Mouse (Mus musculus) lung, embryonic 14.5 days (tissue): ENCODE results near the gene Shc3. TPM values are rescaled to one million over a fixed set of nuclear protein-coding genes. Genes with fewer than 3 reads are reported as not detected.

Source experiments
- ATAC-seq: fragments of 200-750 bp; cut with Nextera tagmentation; 2 replicates; pipeline ENCODE4 v1.8.0; 2017; ENCODE audit warnings: mild to moderate bottlenecking, moderate TSS enrichment, moderate library complexity; ENCODE audit not compliant: insufficient read depth
- DNase-seq: peaks from one replicate; pipeline ENCODE4 v3.0.0-alpha.2; 2015
- H3K27ac ChIP-seq: fragments of 300-500 bp; sonication (generic); 2 replicates; pipeline ENCODE4 v1.5.1; 2014; ENCODE audit warnings: low read depth, mild to moderate bottlenecking, moderate library complexity
- H3K27me3 ChIP-seq: fragments of 300-500 bp; sonication (generic); 2 replicates; pipeline ENCODE4 v1.6.1; 2014; ENCODE audit warnings: low read length, control low read depth; ENCODE audit not compliant: insufficient read depth
- H3K36me3 ChIP-seq: fragments of 300-500 bp; sonication (generic); 2 replicates; pipeline ENCODE4 v1.6.1; 2014; ENCODE audit warnings: control low read depth; ENCODE audit not compliant: insufficient read depth
- H3K4me1 ChIP-seq: fragments of 300-500 bp; sonication (generic); 2 replicates; pipeline ENCODE4 v1.6.1; 2014; ENCODE audit warnings: antibody characterized with exemption, control low read depth; ENCODE audit not compliant: insufficient read depth
- H3K4me2 ChIP-seq: fragments of 300-500 bp; sonication (generic); 2 replicates; pipeline ENCODE4 v1.6.1; 2014; ENCODE audit warnings: mild to moderate bottlenecking
- H3K4me3 ChIP-seq: fragments of 300-500 bp; sonication (generic); 2 replicates; pipeline ENCODE4 v1.5.1; 2014; ENCODE audit warnings: low read depth, low read length
- H3K9ac ChIP-seq: fragments of 300-500 bp; sonication (generic); 2 replicates; pipeline ENCODE4 v1.6.1; 2014
- H3K9me3 ChIP-seq: fragments of 300-500 bp; sonication (generic); 2 replicates; pipeline ENCODE4 v1.6.1; 2016; ENCODE audit warnings: low read depth, low read length, control low read depth
- CTCF ChIP-seq: IDR thresholded peaks from 2 replicates; pipeline ENCODE4 v1.5.1; 2016; ENCODE audit warnings: antibody characterized with exemption, low read depth
- WGBS: fragments of 180-500 bp; shearing (Covaris S2); extraction: QIAGEN DNeasy Blood & Tissue Kit; methylation state at CpG from one replicate; pipeline ENCODE4 v1.1.7; 2014; 5-methylcytosine and 5-hydroxymethylcytosine counted together
- polyA plus RNA-seq: library from polyadenylated mRNA; unstranded; fragments of >200 nt; fragmentation: Nextera tagmentation; extraction: Ambion mirVana; gene quantifications from 2 replicates; pipeline ENCODE4 v1.2.1, GENCODE M21; 2014

Shc3 gene
- polyA plus RNA-seq, 1 experiment from 2014 or later, result not detected

DNA sequence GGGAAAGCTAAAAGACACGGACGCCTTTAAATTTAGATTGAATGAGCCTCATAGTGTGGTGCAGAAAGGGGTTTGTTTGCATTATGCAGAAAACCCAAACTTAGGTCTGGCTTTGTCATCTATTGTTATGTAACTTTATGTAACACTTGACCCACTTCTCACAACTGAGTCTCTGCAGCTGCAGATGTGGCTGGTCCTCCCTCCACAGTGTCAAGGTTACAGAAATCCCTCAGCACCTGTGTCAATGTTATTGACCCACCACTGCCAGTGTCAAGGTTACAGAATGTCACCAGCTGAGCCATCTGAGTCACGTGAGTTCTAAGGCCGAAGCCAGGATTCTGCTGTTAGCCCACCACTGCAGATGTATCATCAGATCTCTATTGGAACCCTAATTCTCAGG is 51.3 kb downstream of the Shc3 start:
- H3K9ac ChIP-seq, result no peak overlapping the region
- ATAC-seq (no peak), DNase-seq (no peak)
- no peak overlapping the region for H3K4me2 ChIP-seq
- H3K4me1 ChIP-seq, result no peaks in the 10 kb centered on the region
- H3K36me3 ChIP-seq, result no peaks in the 10 kb centered on the region
- TF ChIP-seq CTCF, result no peak
- no peaks in the 10 kb centered on the region for H3K27me3 ChIP-seq
- H3K4me3 ChIP-seq, result no peak overlapping the region
- 70% methylated on average over 4 of the region's 4 CpGs for WGBS
- no peaks in the 10 kb centered on the region for H3K9me3 ChIP-seq
- H3K27ac ChIP-seq, result no peak overlapping the region

DNA sequence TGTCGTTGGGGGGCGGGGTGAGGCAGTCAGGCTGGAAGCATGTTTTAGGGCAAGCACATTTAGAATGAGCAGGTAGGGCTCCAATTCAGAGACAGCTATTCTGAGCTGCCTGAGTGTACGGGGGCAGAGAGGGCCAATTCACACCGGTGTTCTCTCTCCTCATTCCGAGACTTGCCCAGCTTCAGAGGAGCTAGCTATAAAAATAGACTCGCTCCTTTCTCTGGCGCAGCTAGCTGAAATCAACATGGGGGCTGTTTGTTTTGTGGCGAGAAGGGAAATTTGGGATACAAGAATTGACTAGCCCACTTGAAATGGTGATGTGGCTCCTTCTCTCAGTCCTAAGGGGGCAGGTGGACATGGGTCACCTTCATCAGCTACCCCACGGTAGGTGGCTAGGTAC is 60.4 kb downstream of the Shc3 start:
- Histone ChIP-seq H3K27ac (no peak overlapping the region), H3K4me1 (no peaks in the 10 kb centered on the region), H3K4me2 (no peak overlapping the region), H3K9me3 (no peaks in the 10 kb centered on the region), H3K27me3 (no peaks in the 10 kb centered on the region), H3K9ac (no peak overlapping the region), H3K36me3 (no peaks in the 10 kb centered on the region), H3K4me3 (no peak overlapping the region)
- WGBS, result 84% methylated on average over 9 of the region's 9 CpGs
- DNase-seq, result no peak
- no peak for ATAC-seq
- no peak for TF ChIP-seq CTCF

DNA sequence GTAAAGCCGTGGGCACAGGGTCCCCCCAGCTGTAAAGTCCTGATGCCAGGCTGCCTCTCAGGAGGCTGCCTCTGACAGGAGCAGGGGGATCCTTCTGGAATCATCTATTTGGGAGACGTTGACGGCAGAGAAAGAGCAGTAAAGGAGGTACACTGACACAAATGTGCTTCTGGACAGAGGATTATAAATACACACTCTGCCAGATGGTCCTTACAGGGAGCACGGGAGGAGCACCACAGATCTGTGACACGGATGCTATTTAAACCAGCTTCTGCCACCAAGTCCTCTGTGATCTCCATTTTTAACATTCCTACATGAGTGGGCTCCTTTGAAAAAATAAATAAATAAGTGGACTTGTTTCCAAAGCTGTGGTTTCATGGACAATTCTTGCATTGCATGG is 63.5 kb downstream of the Shc3 start:
- WGBS, result 69% methylated on average over 5 of the region's 5 CpGs

DNA sequence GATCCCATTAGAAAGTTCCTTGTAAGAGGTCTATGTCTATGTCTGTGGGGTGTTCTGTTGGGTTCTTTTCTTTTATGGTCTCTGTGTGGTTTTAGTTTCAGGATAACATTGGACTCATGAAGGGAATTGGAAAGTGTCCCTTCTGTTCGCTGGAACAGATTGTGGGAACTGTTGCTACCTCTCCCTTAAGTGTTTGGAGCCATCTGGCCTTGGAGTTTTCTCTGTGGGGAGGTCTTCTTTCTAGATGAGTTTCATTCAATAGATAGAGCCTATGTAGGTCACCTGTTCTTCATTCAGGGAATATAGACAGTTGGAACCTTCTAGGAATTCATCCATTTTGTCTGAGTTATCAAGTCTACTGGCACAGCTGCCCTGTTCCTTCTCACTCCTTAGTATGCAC is 69.5 kb downstream of the Shc3 start:
- no peak for TF ChIP-seq CTCF
- Histone ChIP-seq H3K27me3 (no peaks in the 10 kb centered on the region), H3K4me3 (no peak overlapping the region), H3K9me3 (no peaks in the 10 kb centered on the region), H3K27ac (no peak overlapping the region), H3K4me1 (no peaks in the 10 kb centered on the region), H3K4me2 (no peak overlapping the region), H3K36me3 (no peaks in the 10 kb centered on the region), H3K9ac (no peak overlapping the region)
- DNase-seq (no peak), ATAC-seq (no peak)
- WGBS, result 84% methylated on average over 1 of the region's 1 CpGs

More for the DNA sequence above, 63.5 kb downstream of the Shc3 start:
- no peak for ATAC-seq
- no peak for DNase-seq
- no peaks in the 10 kb centered on the region for H3K4me1 ChIP-seq
- H3K4me2 ChIP-seq, result no peak overlapping the region
- H3K36me3 ChIP-seq, result no peaks in the 10 kb centered on the region
- no peak overlapping the region for H3K4me3 ChIP-seq
- no peak for TF ChIP-seq CTCF
- no peak overlapping the region for H3K9ac ChIP-seq
- H3K27ac ChIP-seq, result no peak overlapping the region
- no peaks in the 10 kb centered on the region for H3K9me3 ChIP-seq
- H3K27me3 ChIP-seq, result no peaks in the 10 kb centered on the region

DNA sequence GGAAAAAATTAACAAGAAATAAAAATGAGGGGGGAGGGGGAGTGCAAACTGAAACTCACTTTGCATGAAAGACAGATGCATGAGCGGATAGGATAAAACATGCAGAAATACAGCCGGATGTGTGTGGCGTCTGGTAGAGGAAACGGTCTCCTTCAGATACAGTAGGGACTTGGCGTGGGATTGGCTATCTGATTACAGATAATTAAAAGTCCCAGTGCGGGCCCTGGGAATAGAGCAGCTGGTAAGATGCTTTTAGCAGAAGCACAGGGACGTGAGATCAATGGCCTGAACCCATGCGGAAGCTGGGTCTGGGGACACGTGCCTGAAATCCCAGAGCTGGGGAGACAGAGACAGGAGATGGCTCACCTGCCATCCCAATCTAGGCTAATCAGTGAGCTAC is 75.5 kb downstream of the Shc3 start:
- H3K4me2 ChIP-seq, result no peak overlapping the region
- no peak for TF ChIP-seq CTCF
- no peaks in the 10 kb centered on the region for H3K36me3 ChIP-seq
- H3K9me3 ChIP-seq, result no peaks in the 10 kb centered on the region
- no peak overlapping the region for H3K4me3 ChIP-seq
- 85% methylated on average over 9 of the region's 9 CpGs for WGBS
- no peaks in the 10 kb centered on the region for H3K4me1 ChIP-seq
- no peaks in the 10 kb centered on the region for H3K27me3 ChIP-seq
- no peak for ATAC-seq
- H3K9ac ChIP-seq, result no peak overlapping the region
- no peak overlapping the region for H3K27ac ChIP-seq
- no peak for DNase-seq

DNA sequence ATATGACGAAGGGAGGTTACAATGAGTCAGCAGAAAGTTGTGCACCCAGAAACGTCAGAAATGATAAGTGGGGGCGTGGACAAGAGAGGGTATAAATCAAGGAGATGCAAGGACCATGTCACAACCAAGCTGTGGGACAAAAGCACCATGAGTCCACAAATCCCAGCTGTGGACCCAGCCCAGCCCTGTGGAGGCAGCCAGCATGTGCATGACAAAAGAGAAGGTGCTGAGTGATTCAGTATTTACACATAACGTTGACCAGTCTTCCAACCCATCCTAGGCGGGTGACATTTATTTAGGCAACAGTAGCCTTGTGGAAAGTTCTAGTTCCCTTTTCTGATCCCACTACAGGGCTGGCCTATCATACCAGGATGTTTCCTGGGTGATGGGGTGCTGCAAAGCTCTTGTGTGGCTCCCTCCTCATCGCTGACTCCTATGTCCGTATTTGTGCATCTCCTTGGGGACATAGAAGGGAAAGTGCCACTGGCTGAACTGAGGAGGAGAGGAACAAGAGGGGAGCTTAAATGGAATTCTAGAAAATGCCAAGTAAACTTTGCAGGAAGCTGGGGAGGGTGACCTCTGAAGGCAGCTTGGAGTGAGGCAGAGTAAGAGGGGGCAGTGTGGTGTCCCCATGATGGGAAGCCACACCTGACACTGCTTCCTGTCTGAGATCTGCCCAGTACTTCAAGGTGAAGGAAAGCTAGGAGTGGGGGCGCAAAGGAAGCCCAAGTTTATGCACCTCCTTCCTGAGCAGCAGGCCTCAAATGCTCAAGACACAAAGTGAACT is 77.4 kb downstream of the Shc3 start:
- Histone ChIP-seq H3K9me3 (no peaks in the 10 kb centered on the region), H3K4me1 (no peaks in the 10 kb centered on the region), H3K27ac (no peak overlapping the region), H3K9ac (no peak overlapping the region), H3K4me3 (no peak overlapping the region), H3K27me3 (no peaks in the 10 kb centered on the region), H3K4me2 (no peak overlapping the region), H3K36me3 (no peaks in the 10 kb centered on the region)
- 58% methylated on average over 8 of the region's 8 CpGs for WGBS
- TF ChIP-seq CTCF, result no peak
- ATAC-seq, result no peak
- no peak for DNase-seq

DNA sequence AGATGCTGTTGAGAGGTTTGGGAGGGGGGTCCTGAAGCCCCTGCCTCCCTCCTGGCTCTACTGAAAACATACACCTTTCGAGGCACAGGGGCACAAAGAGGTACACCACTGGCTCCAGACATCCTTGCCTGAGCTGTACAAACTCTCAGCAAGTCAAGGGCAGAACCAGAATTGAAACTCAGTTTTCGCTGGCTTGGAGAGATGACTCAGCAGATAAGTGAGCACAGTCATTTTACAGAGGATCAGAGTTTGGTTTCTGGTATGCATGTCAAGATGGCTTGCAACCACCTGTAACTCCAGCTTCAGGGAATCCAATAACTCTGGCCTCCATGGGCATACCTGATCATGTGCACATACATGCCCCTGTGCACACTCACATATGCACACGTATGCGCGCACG is 79.0 kb downstream of the Shc3 start:
- WGBS, result 86% methylated on average over 6 of the region's 6 CpGs
- Histone ChIP-seq H3K4me2 (no peak overlapping the region), H3K4me1 (no peaks in the 10 kb centered on the region), H3K36me3 (no peaks in the 10 kb centered on the region), H3K4me3 (no peak overlapping the region), H3K27me3 (no peaks in the 10 kb centered on the region), H3K9me3 (no peaks in the 10 kb centered on the region), H3K9ac (no peak overlapping the region), H3K27ac (no peak overlapping the region)
- no peak for TF ChIP-seq CTCF
- ATAC-seq (no peak), DNase-seq (no peak)

DNA sequence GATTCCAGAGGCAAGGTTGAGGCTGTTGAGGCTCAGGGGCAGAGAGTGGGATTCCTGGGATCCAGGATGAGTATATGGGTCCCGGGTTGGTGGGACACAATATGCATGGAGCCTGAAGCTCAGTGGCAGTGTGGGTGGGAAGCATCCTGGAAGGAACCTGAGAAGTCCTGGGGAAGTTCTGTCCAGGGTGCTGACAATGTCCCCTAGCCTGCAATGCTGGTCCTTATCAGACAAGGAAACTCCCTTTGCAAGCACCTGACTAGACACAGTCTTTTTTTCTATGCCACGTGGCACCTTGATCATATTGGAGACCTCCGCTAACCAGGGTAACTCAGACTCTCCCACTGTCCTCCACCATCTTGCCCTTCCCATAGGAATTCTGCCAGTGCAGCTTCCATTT is 80.3 kb downstream of the Shc3 start:
- Histone ChIP-seq H3K4me1 (no peaks in the 10 kb centered on the region), H3K27ac (no peak overlapping the region), H3K4me2 (no peak overlapping the region), H3K9me3 (no peaks in the 10 kb centered on the region), H3K9ac (no peak overlapping the region), H3K4me3 (no peak overlapping the region), H3K27me3 (no peaks in the 10 kb centered on the region), H3K36me3 (no peaks in the 10 kb centered on the region)
- no peak for TF ChIP-seq CTCF
- DNase-seq, result peak; percentile 44
- no peak for ATAC-seq
- WGBS, result 62% methylated on average over 3 of the region's 3 CpGs
